Mouse (Mus musculus) kidney, embryonic 16.5 days (tissue): ENCODE measurements around the gene Arhgap23. TPM values are rescaled to one million over a fixed set of nuclear protein-coding genes. Genes with fewer than 3 reads are reported as not detected.

Experiments
- ATAC-seq: fragments of 200-750 bp; cut with Nextera tagmentation; 2 replicates; pipeline ENCODE4 v1.8.0; 2017; ENCODE audit warnings: moderate TSS enrichment; ENCODE audit not compliant: low FRiP score, low TSS enrichment
- H3K27ac ChIP-seq: fragments of 300-500 bp; sonication (generic); 2 replicates; pipeline ENCODE4 v1.5.1; 2014; ENCODE audit warnings: low read length
- H3K27me3 ChIP-seq: fragments of 300-500 bp; sonication (generic); 2 replicates; pipeline ENCODE4 v1.6.1; 2014; ENCODE audit warnings: low read length, control low read depth, mixed read lengths; ENCODE audit not compliant: insufficient read depth
- H3K36me3 ChIP-seq: fragments of 300-500 bp; sonication (generic); 2 replicates; pipeline ENCODE4 v1.6.1; 2014; ENCODE audit warnings: low read length, control low read depth, mixed read lengths; ENCODE audit not compliant: insufficient read depth
- H3K4me1 ChIP-seq: fragments of 300-500 bp; sonication (generic); 2 replicates; pipeline ENCODE4 v1.6.1; 2014; ENCODE audit warnings: low read length, control low read depth, mixed read lengths; ENCODE audit not compliant: insufficient read depth
- H3K4me2 ChIP-seq: fragments of 300-500 bp; sonication (generic); replicated peaks from 2 replicates; pipeline ENCODE4 v1.6.1; 2014; ENCODE audit warnings: low read depth, low read length
- H3K4me3 ChIP-seq: fragments of 300-500 bp; sonication (generic); 2 replicates; pipeline ENCODE4 v1.5.1; 2014; ENCODE audit warnings: mild to moderate bottlenecking, low read length
- H3K9ac ChIP-seq: fragments of 300-500 bp; sonication (generic); replicated peaks from 2 replicates; pipeline ENCODE4 v1.6.1; 2014; ENCODE audit warnings: low read length
- H3K9me3 ChIP-seq: fragments of 300-500 bp; sonication (generic); 2 replicates; pipeline ENCODE4 v1.6.1; 2016; ENCODE audit warnings: low read length, control low read depth
- WGBS: fragments of 180-500 bp; shearing (Covaris S2); extraction: QIAGEN DNeasy Blood & Tissue Kit; methylation state at CpG from one replicate; pipeline ENCODE4 v1.1.7; 2014; 5-methylcytosine and 5-hydroxymethylcytosine counted together
- polyA plus RNA-seq: library from polyadenylated mRNA; unstranded; fragments of >200 nt; fragmentation: Nextera tagmentation; extraction: Ambion mirVana; gene quantifications from 2 replicates; pipeline ENCODE4 v1.2.1, GENCODE M21; 2015

Arhgap23 gene
- polyA plus RNA-seq, 1 experiment from 2014 or later, result 6.2 TPM

- Histone ChIP-seq H3K4me2 (peak overlapping the region; percentile 69), H3K9ac (peak overlapping the region; percentile 80), H3K27me3 (no peaks in the 10 kb centered on the region), H3K9me3 (no peaks in the 10 kb centered on the region), H3K4me3 (peak overlapping the region; percentile 64), H3K36me3 (peaks cover 12% of the 10 kb centered on the region; the same call in 1 of the 2 replicates), H3K4me1 (peaks cover 59% of the 10 kb centered on the region), H3K27ac (peak overlapping the region; percentile 92)
- WGBS, result 50% methylated on average over 15 of the region's 15 CpGs
- ATAC-seq, result no peak
Observed at GRCm38 (mm10) chr11:97441036-97441657, 25.8 kb downstream of the Arhgap23 start.

- ATAC-seq, result no peak
- Histone ChIP-seq H3K27me3 (no peaks in the 10 kb centered on the region), H3K36me3 (peaks cover 12% of the 10 kb centered on the region; the same call in 1 of the 2 replicates), H3K4me1 (peaks cover 54% of the 10 kb centered on the region), H3K4me2 (peak overlapping the region; percentile 69), H3K27ac (peak overlapping the region; percentile 92), H3K4me3 (peak overlapping the region; percentile 64), H3K9ac (peak overlapping the region; percentile 80; the same call in 1 of the 2 replicates), H3K9me3 (no peaks in the 10 kb centered on the region)
- 11% methylated on average over 3 of the region's 3 CpGs for WGBS
Observed at GRCm38 (mm10) chr11:97441658-97442125, 26.4 kb downstream of the Arhgap23 start.

GRCm38 (mm10) chr11:97442891-97443675 is 27.8 kb downstream of the Arhgap23 start:
- H3K4me2 ChIP-seq, result no peak overlapping the region

GRCm38 (mm10) chr11:97445596-97445995 is 30.3 kb downstream of the Arhgap23 start:
- Histone ChIP-seq H3K27me3 (no peaks in the 10 kb centered on the region), H3K4me3 (no peak overlapping the region), H3K9ac (no peak overlapping the region), H3K4me2 (no peak overlapping the region), H3K36me3 (peaks cover 30% of the 10 kb centered on the region), H3K9me3 (no peaks in the 10 kb centered on the region), H3K27ac (no peak overlapping the region), H3K4me1 (peaks cover 35% of the 10 kb centered on the region)
- ATAC-seq, result no peak
- WGBS, result 80% methylated on average over 6 of the region's 6 CpGs

More at GRCm38 (mm10) chr11:97442891-97443675, 27.8 kb downstream of the Arhgap23 start:
- Histone ChIP-seq H3K4me3 (no peak overlapping the region), H3K27ac (no peak overlapping the region), H3K27me3 (no peaks in the 10 kb centered on the region), H3K4me1 (peaks cover 40% of the 10 kb centered on the region), H3K9me3 (no peaks in the 10 kb centered on the region), H3K9ac (no peak overlapping the region), H3K36me3 (peaks cover 19% of the 10 kb centered on the region; the same call in 1 of the 2 replicates)
- 79% methylated on average over 11 of the region's 11 CpGs for WGBS
- no peak for ATAC-seq

DNA sequence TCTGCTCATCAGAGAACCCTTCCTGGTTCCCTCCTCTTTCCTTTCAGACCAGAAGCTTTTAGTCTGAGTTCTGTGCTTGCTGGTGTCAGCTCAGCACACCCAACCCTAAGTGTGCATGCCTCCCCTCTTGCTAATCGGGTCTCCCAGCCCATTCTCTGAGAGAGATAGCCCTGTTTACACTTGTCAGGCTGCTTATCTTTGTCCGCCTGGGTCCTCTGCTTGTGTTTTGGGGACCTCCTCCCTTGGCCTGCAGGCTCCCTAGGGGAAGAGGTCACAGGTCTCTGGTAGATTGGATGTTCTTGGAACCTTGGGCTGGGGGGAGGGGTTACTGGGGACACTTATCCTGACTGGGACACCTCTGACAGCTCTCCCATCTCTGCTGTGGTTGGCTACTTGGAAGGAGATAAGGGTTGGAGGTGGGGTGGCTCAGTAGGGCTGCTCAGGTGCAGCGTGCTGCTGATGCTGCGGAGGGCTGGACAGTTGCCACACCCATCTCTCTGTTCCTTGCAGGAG is 30.7 kb downstream of the Arhgap23 start:
- no peaks in the 10 kb centered on the region for H3K27me3 ChIP-seq
- 73% methylated on average over 4 of the region's 4 CpGs for WGBS
- no peak overlapping the region for H3K4me3 ChIP-seq
- H3K9ac ChIP-seq, result no peak overlapping the region
- peaks cover 38% of the 10 kb centered on the region for H3K4me1 ChIP-seq
- peaks cover 30% of the 10 kb centered on the region for H3K36me3 ChIP-seq
- ATAC-seq, result no peak
- H3K4me2 ChIP-seq, result no peak overlapping the region
- H3K9me3 ChIP-seq, result no peaks in the 10 kb centered on the region
- H3K27ac ChIP-seq, result no peak overlapping the region

DNA sequence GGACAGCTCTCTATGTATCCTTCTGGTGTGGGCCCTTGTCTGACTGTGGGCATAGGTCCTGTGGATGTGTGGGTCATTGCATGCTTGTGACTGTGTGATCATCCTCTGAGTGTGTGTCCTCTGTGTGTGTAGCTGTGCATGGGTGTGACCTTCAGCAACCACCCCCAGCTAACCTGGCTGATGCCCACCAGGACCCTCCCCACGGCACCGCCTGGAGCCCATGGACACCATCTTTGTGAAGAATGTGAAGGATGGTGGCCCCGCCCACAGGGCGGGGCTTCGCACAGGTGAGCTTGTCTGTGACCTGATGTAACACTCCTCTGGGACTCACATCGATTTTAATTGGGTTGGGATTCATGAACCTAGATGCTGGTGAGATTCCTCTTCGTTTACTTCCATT is 32.6 kb downstream of the Arhgap23 start:
- Histone ChIP-seq H3K27me3 (no peaks in the 10 kb centered on the region), H3K4me1 (peaks cover 28% of the 10 kb centered on the region), H3K9ac (no peak overlapping the region), H3K9me3 (no peaks in the 10 kb centered on the region), H3K27ac (no peak overlapping the region), H3K4me2 (no peak overlapping the region), H3K4me3 (no peak overlapping the region), H3K36me3 (peaks cover 47% of the 10 kb centered on the region)
- 80% methylated on average over 7 of the region's 7 CpGs for WGBS
- no peak for ATAC-seq

GRCm38 (mm10) chr11:97448611-97449394 is 33.5 kb downstream of the Arhgap23 start:
- no peak for ATAC-seq
- Histone ChIP-seq H3K27me3 (no peaks in the 10 kb centered on the region), H3K4me1 (peaks cover 25% of the 10 kb centered on the region), H3K9me3 (no peaks in the 10 kb centered on the region), H3K4me2 (no peak overlapping the region), H3K9ac (no peak overlapping the region), H3K27ac (peak overlapping the region; percentile 85), H3K4me3 (no peak overlapping the region), H3K36me3 (peaks cover 54% of the 10 kb centered on the region)
- 80% methylated on average over 11 of the region's 11 CpGs for WGBS

GRCm38 (mm10) chr11:97449601-97450293 is 34.4 kb downstream of the Arhgap23 start:
- Histone ChIP-seq H3K4me2 (peak overlapping the region; percentile 72), H3K9me3 (no peaks in the 10 kb centered on the region), H3K9ac (peak overlapping the region; percentile 71), H3K36me3 (peaks cover 55% of the 10 kb centered on the region), H3K27me3 (no peaks in the 10 kb centered on the region), H3K27ac (peak overlapping the region; percentile 85), H3K4me3 (peak overlapping the region; percentile 48), H3K4me1 (peaks cover 25% of the 10 kb centered on the region)
- WGBS, result 9% methylated on average over 15 of the region's 15 CpGs
- ATAC-seq, result peak; percentile 80
